Mouse (Mus musculus): ENCODE measurements around the gene Apob.

GRCm38 (mm10) chr12:8029520-8029919, 52.1 kb downstream of the Apob start:
- TF ChIP-seq CTCF (IDR thresholded peaks at IDR 0.05; ENCODE audit: low read depth, low read length) (no peak), POLR2A (IDR thresholded peaks at IDR 0.05; ENCODE audit: extremely low read depth, insufficient read depth, low read length) (no peak)
